In the genomic region with DNA sequence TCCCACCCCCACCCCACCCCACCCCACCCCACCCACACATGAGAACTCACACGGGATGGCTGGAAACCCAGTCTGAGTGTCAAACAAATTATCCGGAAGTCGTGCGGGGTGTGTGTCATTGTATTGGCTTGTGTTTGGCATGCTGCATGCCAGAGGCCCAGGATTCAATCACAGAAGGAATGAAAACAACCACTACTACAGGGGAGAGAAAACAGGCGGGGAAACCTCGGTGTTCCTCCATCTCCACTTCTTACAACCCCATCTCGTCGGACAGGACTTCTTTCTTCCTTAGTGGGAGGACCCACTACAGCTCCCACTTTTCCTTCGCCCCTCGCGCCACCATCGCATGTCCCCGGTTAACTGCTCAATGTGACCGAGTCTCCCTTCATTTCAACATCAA, we compare ENCODE assay signal across 8 mouse cellular contexts. TPM values are rescaled to one million over a fixed set of nuclear protein-coding genes. Genes with fewer than 3 reads are reported as not detected.
A peak's percentile ranks its signal among the peaks of the same experiment; 100 is the strongest.
DNase-seq lines count a peak whose midpoint lies in the region; ATAC-seq and TF ChIP-seq lines count a peak whose summit lies in the region.

No protein-coding gene starts in this region.

- H3K4me2 ChIP-seq in intestine, postnatal 0 days (replicated peaks; ENCODE audit: low read depth) = peak overlapping the region; percentile 82
- H3K4me2 ChIP-seq in midbrain, postnatal 0 days (ENCODE audit: low read depth, low read length, poor library complexity, severe bottlenecking) = peak overlapping the region; percentile 69

- WGBS in heart, embryonic 10.5 days = under 1% methylated on average over 14 of the region's 14 CpGs
- WGBS in forebrain, embryonic 10.5 days = under 1% methylated on average over 14 of the region's 14 CpGs
- 0% methylated on average over 14 of the region's 14 CpGs for WGBS in intestine, postnatal 0 days
- WGBS in midbrain, postnatal 0 days = under 1% methylated on average over 14 of the region's 14 CpGs

- peaks cover 30% of the 10 kb centered on the region for H3K36me3 ChIP-seq in heart, embryonic 10.5 days
- H3K36me3 ChIP-seq in ES-E14 (ENCODE audit: control insufficient read depth, insufficient read depth, low read length, poor library complexity, severe bottlenecking) = peaks cover 11% of the 10 kb centered on the region; the same call in 1 of the 2 replicates
- H3K36me3 ChIP-seq in forebrain, embryonic 10.5 days (replicated peaks) = peaks cover 35% of the 10 kb centered on the region
- H3K36me3 ChIP-seq in intestine, postnatal 0 days (ENCODE audit: control insufficient read depth, insufficient read depth) = peaks cover 18% of the 10 kb centered on the region
- peaks cover 11% of the 10 kb centered on the region for H3K36me3 ChIP-seq in midbrain, postnatal 0 days (ENCODE audit: insufficient read depth, low read length)

- ATAC-seq in intestine, postnatal 0 days = no peak
- ATAC-seq in midbrain, postnatal 0 days (ENCODE audit: low FRiP score) = no peak

- intact Hi-C loops in heart, postnatal 14 days (cut with DNase I) = no loop called here
- intact Hi-C loops in left cerebral cortex, postnatal 4 days (cut with DNase I) = loop anchor here (5.0 kb wide), 1 partner anchor 35 kb away; no protein-coding TSS in a partner anchor

- H3K4me3 ChIP-seq in heart, embryonic 10.5 days = peak overlapping the region; percentile 99
- H3K4me3 ChIP-seq in ES-E14 (ENCODE audit: insufficient read depth in 1 of 2, low read depth in 1 of 2, low read length in 2 of 2, poor library complexity in 1 of 2, severe bottlenecking in 1 of 2) = peak overlapping the region; percentile 95 to 99
- peak overlapping the region; percentile 95 for H3K4me3 ChIP-seq in forebrain, embryonic 10.5 days
- peak overlapping the region; percentile 89 for H3K4me3 ChIP-seq in intestine, postnatal 0 days (ENCODE audit: low read depth, low read length)
- peak overlapping the region; percentile 91 for H3K4me3 ChIP-seq in midbrain, postnatal 0 days (ENCODE audit: low read depth, low read length)

- in situ Hi-C loops in ES-E14 (cut with MboI; ENCODE audit: low sequenced_read_pairs in 2 of 2, unreplicated experiment in 2 of 2) = no loop called here

- H3K27ac ChIP-seq in heart, embryonic 10.5 days = peak overlapping the region; percentile 95
- H3K27ac ChIP-seq in ES-E14 (ENCODE audit: insufficient read depth, low read depth, low read length, poor library complexity, severe bottlenecking) = peak overlapping the region; percentile 80; the same call in 1 of the 2 replicates
- peak overlapping the region; percentile 95 for H3K27ac ChIP-seq in forebrain, embryonic 10.5 days
- H3K27ac ChIP-seq in intestine, postnatal 0 days (ENCODE audit: low read depth, low read length) = peak overlapping the region; percentile 93
- H3K27ac ChIP-seq in midbrain, postnatal 0 days (ENCODE audit: low read depth, low read length) = peak overlapping the region; percentile 90

- H3K4me1 ChIP-seq in heart, embryonic 10.5 days = peaks cover 19% of the 10 kb centered on the region
- peaks cover 3 to 15% of the 10 kb centered on the region in 2 experiments; a peak in 1 of 4 replicates for H3K4me1 ChIP-seq in ES-E14 (ENCODE audit: control insufficient read depth in 2 of 2, insufficient read depth in 2 of 2, low read length in 2 of 2, poor library complexity in 1 of 2)
- H3K4me1 ChIP-seq in forebrain, embryonic 10.5 days = peaks cover 28% of the 10 kb centered on the region
- 0 out of 2 replicates have a peak, but pooled peaks cover 2% of the 10 kb centered on the region for H3K4me1 ChIP-seq in intestine, postnatal 0 days (replicated peaks; ENCODE audit: control insufficient read depth, insufficient read depth, low read length)
- H3K4me1 ChIP-seq in midbrain, postnatal 0 days (ENCODE audit: insufficient read depth, low read length) = peaks cover 10% of the 10 kb centered on the region; the same call in 1 of the 2 replicates

- no peak for DNase-seq in heart, embryonic 10.5 days (ENCODE audit: low spot score)
- DNase-seq in heart, postnatal 14 days = no peak
- DNase-seq in ES-E14 (ENCODE audit: low read depth, low spot score) = no peak
- no peak for DNase-seq in forebrain, embryonic 10.5 days (ENCODE audit: extremely low spot score, low spot score)
- DNase-seq in midbrain, postnatal 0 days (ENCODE audit: low spot score) = no peak
- DNase-seq in left cerebral cortex, postnatal 4 days = no peak
- DNase-seq in layer of hippocampus, adult 9-11 months = no peak

- no peak for TF ChIP-seq CTCF in intestine, postnatal 0 days (IDR thresholded peaks at IDR 0.05; ENCODE audit: low read depth)
- TF ChIP-seq CTCF in midbrain, postnatal 0 days (IDR thresholded peaks at IDR 0.05) = no peak

- no peaks in the 10 kb centered on the region for H3K27me3 ChIP-seq in heart, embryonic 10.5 days (ENCODE audit: insufficient read depth, poor library complexity, severe bottlenecking)
- H3K27me3 ChIP-seq in forebrain, embryonic 10.5 days (ENCODE audit: poor library complexity, severe bottlenecking) = no peaks in the 10 kb centered on the region
- no peaks in the 10 kb centered on the region for H3K27me3 ChIP-seq in intestine, postnatal 0 days (replicated peaks; ENCODE audit: control insufficient read depth, insufficient read depth, low read length)
- no peaks in the 10 kb centered on the region for H3K27me3 ChIP-seq in midbrain, postnatal 0 days (ENCODE audit: insufficient read depth, low read length)

- H3K9me3 ChIP-seq in heart, embryonic 10.5 days = no peaks in the 10 kb centered on the region
- no peaks in the 10 kb centered on the region for H3K9me3 ChIP-seq in ES-E14 (ENCODE audit: control insufficient read depth, insufficient read depth, low read depth, low read length)
- H3K9me3 ChIP-seq in forebrain, embryonic 10.5 days = no peaks in the 10 kb centered on the region
- no peaks in the 10 kb centered on the region for H3K9me3 ChIP-seq in intestine, postnatal 0 days (ENCODE audit: control insufficient read depth)
- no peaks in the 10 kb centered on the region for H3K9me3 ChIP-seq in midbrain, postnatal 0 days (ENCODE audit: low read length)

- peak overlapping the region; percentile 88 for H3K9ac ChIP-seq in ES-E14 (ENCODE audit: insufficient read depth, low read depth, low read length, poor library complexity, severe bottlenecking)
- peak overlapping the region; percentile 87 for H3K9ac ChIP-seq in intestine, postnatal 0 days (ENCODE audit: low read depth, low read length)
- H3K9ac ChIP-seq in midbrain, postnatal 0 days (replicated peaks; ENCODE audit: low read length, poor library complexity, severe bottlenecking) = peak overlapping the region; percentile 84

TF ChIP-seq in ES-E14, 5 proteins besides CTCF, POLR2A, EP300 and RAD21 (continues in another document):
- TF ChIP-seq MAFK (IDR thresholded peaks at IDR 0.05; ENCODE audit: insufficient read depth, low read depth, low read length) = no peak

RNA-seq across cellular contexts. Expression of a gene that starts 0.9 kb away (rescaled TPM):
- polyA plus RNA-seq in heart, embryonic 10.5 days (2016; fragmentation: Nextera tagmentation; extraction: Ambion mirVana) = 14.9 and 20.2 TPM in 2 replicates
- 10 to 100 TPM; 13.6 to 13.7 TPM for total RNA-seq in heart, postnatal 14 days (2021)
- total RNA-seq in ES-E14 (2012; rRNA removed) = 55.1 and 73.3 TPM in 2 replicates
- polyA plus RNA-seq in forebrain, embryonic 10.5 days (2016; fragmentation: Nextera tagmentation; extraction: Ambion mirVana) = 23.9 and 25.3 TPM in 2 replicates
- polyA plus RNA-seq in intestine, postnatal 0 days (2015; fragmentation: Nextera tagmentation; extraction: Ambion mirVana) = 27.0 and 30.6 TPM in 2 replicates
- 46.0 and 56.9 TPM in 2 replicates for total RNA-seq in midbrain, postnatal 0 days (2014; rRNA removed)
- 19.6 and 21.7 TPM in 2 replicates for polyA plus RNA-seq in midbrain, postnatal 0 days (2015; fragmentation: Nextera tagmentation; extraction: Ambion mirVana)
- total RNA-seq in left cerebral cortex, postnatal 4 days (2021) = 10 to 100 TPM; 31.4 to 42.2 TPM

RNA-seq across cellular contexts. Expression of a gene that starts 17.3 kb away (rescaled TPM):
- polyA plus RNA-seq in heart, embryonic 10.5 days (2016; fragmentation: Nextera tagmentation; extraction: Ambion mirVana) = 1,935 and 2,007 TPM in 2 replicates
- total RNA-seq in heart, postnatal 14 days (2021) = 100 to 1,000 TPM; 164 to 218 TPM
- 1,092 and 1,539 TPM in 2 replicates for total RNA-seq in ES-E14 (2012; rRNA removed)
- polyA plus RNA-seq in forebrain, embryonic 10.5 days (2016; fragmentation: Nextera tagmentation; extraction: Ambion mirVana) = 2,760 and 2,766 TPM in 2 replicates
- polyA plus RNA-seq in intestine, postnatal 0 days (2015; fragmentation: Nextera tagmentation; extraction: Ambion mirVana) = 391 and 435 TPM in 2 replicates
- 2,522 and 3,264 TPM in 2 replicates for total RNA-seq in midbrain, postnatal 0 days (2014; rRNA removed)
- polyA plus RNA-seq in midbrain, postnatal 0 days (2015; fragmentation: Nextera tagmentation; extraction: Ambion mirVana) = 1,582 and 1,796 TPM in 2 replicates
- total RNA-seq in left cerebral cortex, postnatal 4 days (2021) = 1,000 to 10,000 TPM; 1,107 to 1,135 TPM

RNA-seq across cellular contexts. Expression of a gene that starts 18.8 kb away (rescaled TPM):
- 2.9 and 3.0 TPM in 2 replicates for polyA plus RNA-seq in heart, embryonic 10.5 days (2016; fragmentation: Nextera tagmentation; extraction: Ambion mirVana)
- total RNA-seq in heart, postnatal 14 days (2021) = 1 to 10 TPM; 2.0 to 2.7 TPM
- 1.0 and 1.2 TPM in 2 replicates for total RNA-seq in ES-E14 (2012; rRNA removed)
- 0.24 and 0.48 TPM in 2 replicates for polyA plus RNA-seq in forebrain, embryonic 10.5 days (2016; fragmentation: Nextera tagmentation; extraction: Ambion mirVana)
- 0.88 and 0.93 TPM in 2 replicates for polyA plus RNA-seq in intestine, postnatal 0 days (2015; fragmentation: Nextera tagmentation; extraction: Ambion mirVana)
- 0.38 and 0.71 TPM in 2 replicates for total RNA-seq in midbrain, postnatal 0 days (2014; rRNA removed)
- polyA plus RNA-seq in midbrain, postnatal 0 days (2015; fragmentation: Nextera tagmentation; extraction: Ambion mirVana) = 0.18 and 0.22 TPM in 2 replicates
- total RNA-seq in left cerebral cortex, postnatal 4 days (2021) = under 1 TPM; 0.28 to 0.36 TPM

RNA-seq across cellular contexts. Expression of a gene that starts 22.8 kb away (rescaled TPM):
- polyA plus RNA-seq in heart, embryonic 10.5 days (2016; fragmentation: Nextera tagmentation; extraction: Ambion mirVana) = 6.5 and 11.8 TPM in 2 replicates
- 1 to 10 TPM; 1.6 to 2.0 TPM for total RNA-seq in heart, postnatal 14 days (2021)
- total RNA-seq in ES-E14 (2012; rRNA removed) = 43.6 and 48.2 TPM in 2 replicates
- polyA plus RNA-seq in forebrain, embryonic 10.5 days (2016; fragmentation: Nextera tagmentation; extraction: Ambion mirVana) = 22.2 and 25.9 TPM in 2 replicates
- 9.4 and 9.7 TPM in 2 replicates for polyA plus RNA-seq in intestine, postnatal 0 days (2015; fragmentation: Nextera tagmentation; extraction: Ambion mirVana)
- 9.4 and 10.1 TPM in 2 replicates for total RNA-seq in midbrain, postnatal 0 days (2014; rRNA removed)
- polyA plus RNA-seq in midbrain, postnatal 0 days (2015; fragmentation: Nextera tagmentation; extraction: Ambion mirVana) = 30.7 and 31.1 TPM in 2 replicates
- 10 to 100 TPM; 18.3 to 18.4 TPM for total RNA-seq in left cerebral cortex, postnatal 4 days (2021)

RNA-seq across cellular contexts. Expression of a gene that starts 36.3 kb away (rescaled TPM):
- not detected in 2 replicates for polyA plus RNA-seq in heart, embryonic 10.5 days (2016; fragmentation: Nextera tagmentation; extraction: Ambion mirVana)
- not detected for total RNA-seq in heart, postnatal 14 days (2021)
- total RNA-seq in ES-E14 (2012; rRNA removed) = not detected in 2 replicates
- polyA plus RNA-seq in forebrain, embryonic 10.5 days (2016; fragmentation: Nextera tagmentation; extraction: Ambion mirVana) = not detected in 2 replicates
- polyA plus RNA-seq in intestine, postnatal 0 days (2015; fragmentation: Nextera tagmentation; extraction: Ambion mirVana) = not detected in 2 replicates
- total RNA-seq in midbrain, postnatal 0 days (2014; rRNA removed) = 1,797 and 2,945 TPM in 2 replicates
- not detected in 2 replicates for polyA plus RNA-seq in midbrain, postnatal 0 days (2015; fragmentation: Nextera tagmentation; extraction: Ambion mirVana)
- total RNA-seq in left cerebral cortex, postnatal 4 days (2021) = not detected
